In genomic region chr4:32263685-32264038, GRCm38 (mm10) we compare ENCODE assay signal across 17 mouse cellular contexts. TPM values are rescaled to one million over a fixed set of nuclear protein-coding genes. Genes with fewer than 3 reads are reported as not detected.
A peak's percentile ranks its signal among the peaks of the same experiment; 100 is the strongest.
DNase-seq lines count a peak whose midpoint lies in the region; ATAC-seq lines count a peak whose summit lies in the region.
"Had no signal": no experiment of that assay in that cellular context is flagged by ENCODE, and none has a peak within 500 bp of the region (broad histone marks: within the 10 kb centered on the region; RNA-seq: fewer than 3 reads in every experiment).

No protein-coding gene starts in this region.

- H3K27ac ChIP-seq in heart, embryonic 15.5 days = peak overlapping the region; percentile 3
- H3K27ac ChIP-seq in neural tube, embryonic 13.5 days (replicated peaks) = 0 out of 2 replicates have a peak overlapping the region, but pooled peaks have one; percentile 13
- H3K27ac ChIP-seq in neural tube, embryonic 15.5 days (replicated peaks) = no peak overlapping the region
- H3K27ac ChIP-seq: forebrain, embryonic 10.5 days; liver, embryonic 13.5 days had no signal

- WGBS in heart, embryonic 15.5 days = 57% methylated on average over 10 of the region's 10 CpGs
- WGBS in neural tube, embryonic 13.5 days = 69% methylated on average over 10 of the region's 10 CpGs
- 70% methylated on average over 10 of the region's 10 CpGs for WGBS in neural tube, embryonic 15.5 days

- H3K4me2 ChIP-seq in heart, embryonic 15.5 days = no peak overlapping the region
- H3K4me2 ChIP-seq in neural tube, embryonic 13.5 days = no peak overlapping the region
- H3K4me2 ChIP-seq in neural tube, embryonic 15.5 days = no peak overlapping the region
- H3K4me2 ChIP-seq: liver, embryonic 13.5 days had no signal

- no peaks in the 10 kb centered on the region for H3K27me3 ChIP-seq in heart, embryonic 15.5 days
- no peaks in the 10 kb centered on the region for H3K27me3 ChIP-seq in neural tube, embryonic 13.5 days
- H3K27me3 ChIP-seq in neural tube, embryonic 15.5 days (replicated peaks) = no peaks in the 10 kb centered on the region
- H3K27me3 ChIP-seq: liver, embryonic 13.5 days had no signal

- H3K36me3 ChIP-seq in heart, embryonic 15.5 days = no peaks in the 10 kb centered on the region
- H3K36me3 ChIP-seq in neural tube, embryonic 13.5 days = peaks cover 9% of the 10 kb centered on the region
- 0 out of 2 replicates have a peak, but pooled peaks cover 2% of the 10 kb centered on the region for H3K36me3 ChIP-seq in neural tube, embryonic 15.5 days
- H3K36me3 ChIP-seq: forebrain, embryonic 10.5 days; liver, embryonic 13.5 days had no signal

- H3K4me3 ChIP-seq in heart, embryonic 15.5 days = no peak overlapping the region
- H3K4me3 ChIP-seq in neural tube, embryonic 13.5 days = no peak overlapping the region
- H3K4me3 ChIP-seq in neural tube, embryonic 15.5 days (replicated peaks) = no peak overlapping the region
- H3K4me3 ChIP-seq: forebrain, embryonic 10.5 days; hindbrain, embryonic 10.5 days; liver, embryonic 13.5 days had no signal

- H3K9ac ChIP-seq in heart, embryonic 15.5 days = no peak overlapping the region
- no peak overlapping the region for H3K9ac ChIP-seq in neural tube, embryonic 13.5 days
- H3K9ac ChIP-seq in neural tube, embryonic 15.5 days (replicated peaks) = no peak overlapping the region
- H3K9ac ChIP-seq: liver, embryonic 13.5 days had no signal

- no peak for DNase-seq in heart, postnatal 4 days
- DNase-seq in T-cell, adult 2 months (ENCODE audit: low spot score) = peak; percentile 57
- no peak for DNase-seq in adrenal gland, adult (ENCODE audit: inconsistent age in 2 of 2, low spot score in 1 of 2)
- no peak for DNase-seq in right cerebral cortex, adult 2 months (ENCODE audit: low spot score in 2 of 2)
- DNase-seq: cerebellum, postnatal 36 days; kidney, adult 11 months; kidney, postnatal 4 days; layer of hippocampus, postnatal 36 days; liver, embryonic 13.5 days; lung, postnatal 10 days; spleen, adult 18-20 months had no signal

- no peaks in the 10 kb centered on the region for H3K9me3 ChIP-seq in heart, embryonic 15.5 days (replicated peaks)
- H3K9me3 ChIP-seq in neural tube, embryonic 13.5 days = no peaks in the 10 kb centered on the region
- no peaks in the 10 kb centered on the region for H3K9me3 ChIP-seq in neural tube, embryonic 15.5 days (replicated peaks)
- H3K9me3 ChIP-seq: forebrain, embryonic 10.5 days; hindbrain, embryonic 10.5 days; liver, embryonic 13.5 days had no signal

- H3K4me1 ChIP-seq in heart, embryonic 15.5 days (replicated peaks) = peaks cover 26% of the 10 kb centered on the region
- peaks cover 49% of the 10 kb centered on the region for H3K4me1 ChIP-seq in neural tube, embryonic 13.5 days (replicated peaks)
- peaks cover 14% of the 10 kb centered on the region; the same call in 1 of the 2 replicates for H3K4me1 ChIP-seq in neural tube, embryonic 15.5 days

- ATAC-seq in heart, embryonic 15.5 days (replicated peaks; ENCODE audit: insufficient number of reproducible peaks, insufficient read depth, low FRiP score, low read depth) = 0 out of 2 replicates have a peak, but pooled peaks have one; percentile 27
- no peak for ATAC-seq in neural tube, embryonic 13.5 days (ENCODE audit: low read depth)
- no peak for ATAC-seq in neural tube, embryonic 15.5 days (ENCODE audit: low FRiP score)
- peak; percentile 57 for ATAC-seq in inflammation-experienced regulatory T-cells, adult 6 months

RNA-seq across cellular contexts. Expression of gene Bach2, which starts 25.1 kb away (rescaled TPM):
- 5.0 and 5.4 TPM in 2 replicates for polyA plus RNA-seq in heart, embryonic 15.5 days (2015; fragmentation: Nextera tagmentation; extraction: Ambion mirVana)
- 10 to 100 TPM; 23.9 to 24.5 TPM for total RNA-seq in heart, postnatal 4 days (2021)
- polyA plus RNA-seq in neural tube, embryonic 13.5 days (2015; fragmentation: Nextera tagmentation; extraction: Ambion mirVana) = 31.5 and 37.7 TPM in 2 replicates
- polyA plus RNA-seq in neural tube, embryonic 15.5 days (2015; fragmentation: Nextera tagmentation; extraction: Ambion mirVana) = 19.0 and 24.3 TPM in 2 replicates
- 10 to 100 TPM in 2 of 3 experiments, 1 to 10 TPM in 1; 1.9 to 18.4 (median 14.6) TPM for polyA plus RNA-seq in inflammation-experienced regulatory T-cells, adult 6 months (2017; shearing (Covaris generic))

Comparison
In these comparisons a context has a peak if more than half of its experiments do, and no peak if none do; other contexts are left out.
1. ATAC-seq: peak in heart, embryonic 15.5 days (single experiment) and inflammation-experienced regulatory T-cells, adult 6 months (single experiment); none in neural tube, embryonic 13.5 days (single experiment) and neural tube, embryonic 15.5 days (single experiment).